Mouse (Mus musculus): ENCODE data around the gene Sf3b6.

Gene Sf3b6

GRCm38 (mm10) chr12:4841392-4841887 lies 24.1 kb downstream of the Sf3b6 start, which contains the start of gene Fkbp1b:
Fkbp1b (minus strand) TSS chr12:4841591.
- peak; percentile 50 for DNase-seq

- no peak for DNase-seq
Observed at GRCm38 (mm10) chr12:4842456-4842855, 25.1 kb downstream of the Sf3b6 start.

DNA sequence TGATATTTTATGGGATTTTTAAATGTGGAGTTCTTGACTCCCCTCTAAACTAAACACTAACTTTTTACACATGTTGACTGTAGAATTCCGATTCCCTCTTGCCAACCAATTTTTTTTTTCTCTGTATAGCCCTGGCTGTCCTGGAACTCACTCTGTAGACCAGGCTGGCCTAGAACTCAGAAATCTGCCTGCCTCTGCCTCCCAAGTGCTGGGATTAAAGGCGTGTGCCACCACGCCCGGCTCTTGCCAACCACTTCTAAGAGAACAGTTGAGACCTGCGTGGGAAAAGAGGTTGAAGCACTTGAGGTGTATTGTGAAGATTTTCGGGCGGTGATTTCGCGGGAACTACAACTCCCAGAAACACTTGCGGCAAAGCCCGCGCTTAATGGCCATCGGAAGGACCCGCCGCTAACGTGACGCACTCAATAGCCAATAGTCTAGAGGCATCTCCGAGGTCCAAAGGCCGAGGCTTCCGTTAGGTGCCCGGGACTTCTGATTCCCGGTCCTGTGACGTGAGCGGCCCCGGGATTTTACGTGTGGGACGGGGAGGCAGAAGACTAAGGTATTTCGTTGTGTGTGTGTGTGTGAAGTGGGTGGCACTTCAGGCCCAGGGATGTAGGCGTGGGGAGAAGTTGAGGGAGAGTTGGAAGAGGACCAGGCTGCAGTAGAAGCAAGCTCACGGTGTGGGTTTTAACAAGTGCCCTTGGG lies 25.7 kb downstream of the Sf3b6 start, which contains the start of gene Wdcp:
Gene Wdcp, plus strand, starts transcription at position 414 of the 708 bp plus-strand sequence.
- peak; percentile 91 for DNase-seq

GRCm38 (mm10) chr12:4843741-4844140 lies 26.4 kb downstream of the Sf3b6 start:
- peak; percentile 44 for DNase-seq

- DNase-seq, result no peak
Observed at GRCm38 (mm10) chr12:4856160-4856559, 38.8 kb downstream of the Sf3b6 start.

GRCm38 (mm10) chr12:4856834-4857233 lies 39.5 kb downstream of the Sf3b6 start:
- no peak for DNase-seq

DNA sequence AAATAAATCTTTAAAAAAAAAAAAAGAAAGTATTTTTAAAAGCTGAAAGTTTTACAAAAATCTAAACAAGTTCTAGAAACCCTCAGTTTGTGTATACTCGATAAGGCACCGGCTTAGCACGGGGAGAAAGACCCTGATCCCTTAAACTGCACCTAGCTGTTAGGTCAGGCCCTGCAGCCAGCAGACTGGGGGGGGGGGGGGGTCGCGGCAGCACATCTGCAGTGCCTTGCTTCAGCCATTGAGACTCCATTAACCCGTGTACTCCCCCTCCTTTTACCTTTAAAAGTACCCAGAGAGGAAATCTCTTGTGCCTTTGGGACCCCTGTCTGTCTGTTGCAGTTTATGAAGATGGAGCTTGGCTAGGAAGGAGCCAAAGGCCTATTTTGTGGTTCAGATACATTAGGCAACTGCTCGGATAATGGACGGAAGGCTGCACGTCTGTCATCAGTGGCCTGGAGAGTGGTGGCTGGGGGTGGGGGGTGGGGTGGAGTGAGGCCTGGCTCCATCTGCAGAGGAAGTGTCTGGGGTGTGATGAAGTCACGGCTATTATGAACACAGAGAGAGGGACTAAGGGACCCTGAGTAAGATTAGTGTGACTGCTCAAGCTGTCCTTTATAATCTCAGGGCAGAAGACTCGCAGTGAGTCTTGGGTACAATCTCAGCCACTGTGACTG lies 42.0 kb downstream of the Sf3b6 start:
- DNase-seq, result no peak

DNA sequence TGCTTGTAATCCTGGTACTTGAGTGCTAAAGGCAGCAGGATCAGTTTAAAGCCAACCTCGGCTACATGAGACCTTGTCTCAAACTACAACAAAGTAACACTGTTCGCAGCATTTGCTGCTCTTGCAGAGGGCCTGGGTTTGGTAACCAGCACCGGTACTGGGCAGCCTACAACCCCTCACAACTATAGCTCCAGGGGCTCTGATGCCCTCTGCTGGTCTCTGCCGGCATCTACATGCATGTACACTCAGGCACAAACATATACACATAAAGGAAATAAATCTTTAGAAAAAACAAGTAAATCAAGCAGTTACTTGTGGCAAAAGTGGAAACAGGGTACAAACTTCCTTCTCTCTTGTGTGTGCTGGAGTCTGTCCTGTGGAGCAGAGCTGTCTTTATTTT lies 45.3 kb downstream of the Sf3b6 start:
- no peak for DNase-seq

GRCm38 (mm10) chr12:4863654-4864337 lies 46.5 kb downstream of the Sf3b6 start:
- DNase-seq, result peak; percentile 70

DNA sequence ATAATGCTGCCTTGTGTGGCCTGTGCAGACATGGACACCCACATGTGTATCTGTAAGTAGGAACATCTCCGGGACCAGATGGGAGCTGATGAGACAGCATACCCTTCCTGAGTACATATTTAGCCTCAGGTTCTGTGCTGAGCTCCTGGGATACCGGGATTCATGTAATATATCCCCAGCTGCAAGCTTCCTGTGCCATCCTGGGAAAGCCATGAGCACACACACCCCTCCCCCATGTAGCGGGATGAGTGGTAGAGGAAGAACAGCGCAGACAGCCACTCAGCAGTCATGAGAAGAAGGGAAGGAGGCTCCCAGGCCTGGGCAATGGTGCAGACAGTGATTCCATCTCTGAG lies 47.0 kb downstream of the Sf3b6 start:
- DNase-seq, result no peak

GRCm38 (mm10) chr12:4868924-4869323 lies 51.6 kb downstream of the Sf3b6 start:
- no peak for DNase-seq

DNA sequence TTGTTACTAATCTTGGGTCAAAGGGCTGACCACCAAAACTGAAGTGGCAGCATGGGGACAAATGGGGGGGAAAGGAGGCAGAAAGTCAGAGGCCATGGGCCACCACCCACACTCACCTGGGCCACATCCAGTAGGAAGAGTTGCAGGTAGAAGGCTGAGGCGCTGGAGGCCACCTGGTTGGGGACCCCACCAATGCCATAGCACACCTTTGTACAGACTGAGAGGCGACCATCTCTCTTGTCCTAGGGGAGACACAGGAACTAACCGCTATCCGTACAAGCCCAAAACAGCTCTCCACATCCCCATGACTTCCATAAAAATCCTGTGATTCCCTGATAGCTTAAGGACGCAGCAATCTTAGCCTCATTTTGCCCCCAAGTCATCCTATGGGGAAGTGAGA lies 53.9 kb downstream of the Sf3b6 start:
- no peak for DNase-seq

DNA sequence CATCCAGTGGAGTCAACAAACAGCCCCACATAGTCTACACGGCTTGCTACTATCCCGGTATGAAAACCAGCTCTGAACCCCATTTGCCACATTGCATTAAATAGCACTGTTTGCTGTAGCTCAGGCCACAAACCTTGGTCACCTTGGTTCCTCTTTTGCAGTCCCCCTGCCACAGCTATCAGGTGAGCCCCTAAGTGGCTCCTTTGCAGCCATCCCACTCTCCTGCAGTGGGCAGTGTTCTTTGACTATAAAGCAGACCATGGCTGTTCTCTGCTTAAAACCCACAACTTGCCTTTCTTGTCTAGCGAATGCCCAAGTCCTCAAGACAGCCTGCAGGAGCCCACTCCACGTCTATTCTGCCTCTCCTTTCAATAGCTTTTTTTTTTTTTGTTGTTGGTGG lies 54.9 kb downstream of the Sf3b6 start:
- DNase-seq, result no peak

- DNase-seq, result no peak
Observed at GRCm38 (mm10) chr12:4872983-4873477, 55.7 kb downstream of the Sf3b6 start.

- DNase-seq, result no peak
Observed at GRCm38 (mm10) chr12:4873531-4873930, 56.2 kb downstream of the Sf3b6 start.

DNA sequence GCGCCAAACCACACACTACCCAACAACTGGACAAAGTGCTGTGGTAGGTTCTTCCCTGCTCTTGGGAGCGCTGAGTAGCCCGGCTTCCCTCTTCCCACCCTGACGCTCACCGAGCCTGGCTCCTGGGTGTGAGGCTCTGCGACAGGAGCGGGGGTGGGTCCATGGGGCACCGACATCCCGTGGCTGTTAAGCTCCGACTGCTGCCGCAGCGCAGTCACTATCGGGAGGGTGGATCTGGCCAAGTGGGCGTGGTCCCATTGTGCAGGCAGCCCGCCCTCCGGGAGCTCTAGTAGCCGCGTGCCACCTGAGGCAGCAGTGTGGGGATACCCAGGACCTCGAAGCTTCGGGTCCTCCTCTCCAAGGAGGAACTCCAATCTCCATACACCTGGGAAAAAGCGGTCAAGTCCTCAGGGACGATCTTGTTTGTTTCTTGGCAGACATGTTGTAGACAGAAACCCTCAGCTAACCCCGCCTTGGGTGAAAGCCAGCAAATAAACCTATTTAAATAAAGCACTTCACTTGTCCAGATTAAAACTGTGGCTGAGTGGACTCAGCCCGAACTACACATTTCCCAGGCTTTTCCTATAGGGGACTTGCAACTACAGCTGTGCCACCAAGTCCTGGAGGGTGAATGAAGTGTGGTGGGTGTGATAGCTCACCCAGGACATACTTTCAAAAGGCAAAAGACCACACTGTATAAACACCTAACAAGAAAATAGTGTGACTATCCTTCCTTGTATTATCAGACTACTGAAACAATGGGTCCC lies 57.0 kb downstream of the Sf3b6 start, which contains the start of gene Mfsd2b:
Gene Mfsd2b, minus strand, starts transcription at position 199 of the 767 bp plus-strand sequence.
- peak; percentile 81 for DNase-seq

- DNase-seq, result no peak
Observed at GRCm38 (mm10) chr12:4875623-4876022, 58.3 kb downstream of the Sf3b6 start.

Data from kidney, adult 18-20 months (tissue).